Mouse (Mus musculus) B cell, adult 62 days (primary cell): ENCODE results near the gene Porcn. TPM values are rescaled to one million over a fixed set of nuclear protein-coding genes. Genes with fewer than 3 reads are reported as not detected.

Source experiments
- total RNA-seq: library from RNA; stranded (reverse); gene quantifications from 4 replicates; pipeline ENCODE4 v1.2.4, GENCODE M21; 2023

The Porcn gene
- 0.46 TPM in 1 of 4 replicates, not detected in the others for total RNA-seq

DNA sequence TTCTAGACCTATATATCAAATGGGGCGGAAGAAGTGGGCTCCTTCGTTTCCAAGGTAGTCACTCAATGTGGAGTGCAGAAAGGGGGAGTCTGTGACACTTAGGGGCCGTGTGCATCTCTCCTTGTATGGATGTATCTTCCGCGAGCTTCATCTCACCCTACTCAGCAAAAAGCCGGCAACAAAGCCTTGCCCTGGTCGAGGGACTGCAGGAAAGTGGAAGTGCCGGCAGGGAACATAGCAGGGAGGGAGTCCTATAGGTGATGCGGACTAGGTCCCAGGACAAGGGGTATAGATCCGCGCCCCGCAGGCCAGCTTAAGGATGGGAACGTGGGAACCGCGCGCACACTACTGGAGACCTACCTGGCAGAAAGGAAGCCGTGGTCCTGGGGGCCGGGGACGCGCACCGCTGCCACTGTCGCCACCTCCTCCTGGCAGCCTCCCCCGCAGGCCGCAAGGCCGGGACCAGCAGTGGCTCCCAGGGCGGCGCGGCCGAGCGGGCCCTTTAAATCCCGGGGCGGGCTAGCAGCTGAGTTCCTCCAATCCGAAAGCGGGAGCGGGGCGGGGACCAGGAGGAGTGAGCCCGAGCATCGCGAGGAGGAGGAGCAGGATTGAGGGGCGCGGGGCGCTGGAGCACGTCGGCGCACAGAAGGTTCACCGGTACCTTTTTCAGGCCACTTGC, at the start of gene Porcn:
Gene Porcn, minus strand, starts transcription at position 511 of the 679 bp plus-strand sequence.

GRCm38 (mm10) chrX:8252334-8253285, 46.3 kb upstream of the Porcn start, which contains the start of gene Ftsj1:
TSS of gene Ftsj1 (minus strand) at chrX:8252406.

GRCm38 (mm10) chrX:8193419-8193723, 13.0 kb downstream of the Porcn start, which contains the start of gene Ebp:
TSS of gene Ebp (minus strand) at chrX:8193512.

GRCm38 (mm10) chrX:8175504-8176385, 30.6 kb downstream of the Porcn start, which contains the start of gene Tbc1d25:
TSS of gene Tbc1d25 (minus strand) at chrX:8176181.

DNA sequence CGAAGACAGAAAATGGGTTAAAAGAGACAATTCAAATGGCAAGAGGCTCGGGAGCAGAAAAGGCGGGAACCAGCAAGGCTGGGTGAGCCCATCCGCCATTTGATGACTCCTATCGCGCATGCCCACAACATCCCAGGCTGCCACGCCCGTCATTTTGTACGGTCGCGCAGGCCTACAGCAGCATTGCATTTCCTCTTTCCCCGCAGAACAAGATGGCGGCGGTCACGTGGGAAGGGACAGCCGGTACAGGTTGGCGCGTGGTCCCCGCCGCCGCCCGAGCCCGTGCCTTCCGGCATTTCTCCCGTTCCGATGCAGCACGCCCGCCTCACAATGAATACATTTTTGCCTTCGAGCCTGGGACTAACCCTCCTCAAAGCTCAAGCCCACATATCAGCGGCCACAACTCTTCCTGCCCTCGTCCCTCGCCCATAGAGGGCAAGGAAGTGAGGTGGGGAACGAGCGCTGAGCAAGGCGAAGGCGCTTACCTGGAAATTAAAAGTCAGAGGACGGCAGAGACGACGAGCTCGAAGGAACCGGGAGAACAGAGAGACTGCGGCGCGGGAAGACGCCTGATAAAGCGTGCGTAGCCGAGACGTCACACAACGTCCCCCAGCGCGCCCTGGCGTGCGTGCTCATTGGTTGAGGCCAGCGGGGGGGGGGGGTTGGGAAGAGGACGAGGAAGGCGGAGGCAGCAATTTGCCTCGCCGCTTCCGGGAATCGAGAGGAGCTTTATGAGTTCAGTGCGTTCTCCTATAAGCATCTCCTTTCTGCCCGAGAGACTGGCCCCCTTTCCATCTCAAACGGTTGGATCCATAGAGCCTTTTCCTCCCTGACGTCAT, 61.0 kb downstream of the Porcn start, which contains the start of gene Rbm3:
Gene Rbm3, minus strand, starts transcription at position 728 of the 839 bp plus-strand sequence.

Other genes with a start within 250 kb of the Porcn start
- not detected in 4 replicates for gene Gata1, start 228.5 kb downstream of the Porcn start, total RNA-seq
- gene Glod5, start 188.0 kb downstream of the Porcn start, total RNA-seq, result not detected in 4 replicates
- gene Suv39h1, start 131.8 kb downstream of the Porcn start, total RNA-seq, result 25.6 to 28.5 TPM (median 27.7 TPM) in 4 replicates
- gene Was, start 116.0 kb downstream of the Porcn start, total RNA-seq, result 123 to 128 TPM (median 127 TPM) in 4 replicates
- gene Wdr13, start 73.6 kb downstream of the Porcn start, total RNA-seq, result 32.4 to 39.9 TPM (median 35.9 TPM) in 4 replicates
- 695 to 785 TPM (median 740 TPM) in 4 replicates for gene Rbm3, start 60.6 kb downstream of the Porcn start, total RNA-seq
- gene Tbc1d25, start 30.3 kb downstream of the Porcn start, total RNA-seq, result 19.7 to 22.6 TPM (median 20.8 TPM) in 4 replicates
- 23.1 to 33.3 TPM (median 30.1 TPM) in 4 replicates for gene Ebp, start 13.0 kb downstream of the Porcn start, total RNA-seq
- gene Ftsj1, start 45.9 kb upstream of the Porcn start, total RNA-seq, result 12.3 to 19.3 TPM (median 16.9 TPM) in 4 replicates
- 0.30 TPM in 1 of 4 replicates, not detected in the others for gene Slc38a5, start 64.6 kb upstream of the Porcn start, total RNA-seq
- gene Ssxb10, start 120.9 kb upstream of the Porcn start, total RNA-seq, result not detected in 4 replicates
- gene Ssxb9, start 160.5 kb upstream of the Porcn start, total RNA-seq, result not detected in 4 replicates
- gene Ssxb1, start 206.8 kb upstream of the Porcn start, total RNA-seq, result not detected in 4 replicates